Mouse (Mus musculus): ENCODE measurements around the gene Golph3. TPM values are rescaled to one million over a fixed set of nuclear protein-coding genes. Genes with fewer than 3 reads are reported as not detected.

The Golph3 gene
- polyA plus RNA-seq, 1 experiment from 2014 or later = 70.6 TPM

DNA sequence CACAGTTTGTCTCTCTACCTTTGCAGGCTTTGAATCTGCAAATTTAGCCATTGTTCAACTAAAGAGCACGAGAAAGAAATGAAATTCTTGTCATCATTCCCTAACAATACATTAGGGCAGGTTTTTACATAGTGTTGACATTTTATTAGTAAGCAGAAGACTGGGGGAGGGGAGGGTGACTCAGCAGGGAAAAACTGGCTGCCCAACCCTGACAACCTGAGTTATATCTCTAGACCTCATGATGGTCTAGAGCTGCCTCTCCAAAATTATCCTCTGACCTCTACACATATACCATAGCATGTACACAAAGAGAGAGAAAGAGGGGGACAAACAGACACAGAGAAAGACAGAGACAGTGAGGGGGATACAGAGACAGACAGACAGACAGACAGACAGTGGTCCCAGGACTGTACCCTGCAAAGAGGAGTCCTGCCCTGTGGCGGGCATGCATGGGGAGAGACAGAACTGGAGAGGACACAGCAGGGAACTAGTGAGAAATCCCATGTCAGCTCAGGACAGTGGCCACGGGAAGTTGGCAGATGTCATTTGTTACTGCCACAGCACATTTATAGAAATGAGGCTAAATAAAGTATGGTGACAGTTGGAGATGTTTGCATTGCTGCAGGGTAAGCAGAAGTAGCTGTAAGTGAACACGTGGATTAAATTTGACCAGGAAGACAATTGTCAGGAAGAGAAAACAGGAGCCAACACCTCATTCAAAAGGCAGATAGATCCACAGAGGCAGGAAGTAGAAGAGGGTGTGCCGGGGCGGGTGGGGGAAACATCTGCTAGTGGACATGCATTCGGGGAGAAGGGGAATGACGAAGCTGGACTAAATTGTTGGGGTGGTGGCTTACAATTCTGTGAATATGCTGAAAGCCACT lies 14.8 kb upstream of the Golph3 start:
- DNase-seq (ENCODE audit: low spot score) = no peak
- WGBS = 72% methylated on average over 8 of the region's 8 CpGs
- Histone ChIP-seq H3K4me3 (no peak overlapping the region), H3K9me3 (no peaks in the 10 kb centered on the region), H3K27ac (no peak overlapping the region), H3K36me3 (no peaks in the 10 kb centered on the region), H3K27me3 (ENCODE audit: insufficient read depth, poor library complexity, severe bottlenecking) (no peaks in the 10 kb centered on the region), H3K4me1 (replicated peaks) (peaks cover 5% of the 10 kb centered on the region; the same call in 1 of the 2 replicates)

DNA sequence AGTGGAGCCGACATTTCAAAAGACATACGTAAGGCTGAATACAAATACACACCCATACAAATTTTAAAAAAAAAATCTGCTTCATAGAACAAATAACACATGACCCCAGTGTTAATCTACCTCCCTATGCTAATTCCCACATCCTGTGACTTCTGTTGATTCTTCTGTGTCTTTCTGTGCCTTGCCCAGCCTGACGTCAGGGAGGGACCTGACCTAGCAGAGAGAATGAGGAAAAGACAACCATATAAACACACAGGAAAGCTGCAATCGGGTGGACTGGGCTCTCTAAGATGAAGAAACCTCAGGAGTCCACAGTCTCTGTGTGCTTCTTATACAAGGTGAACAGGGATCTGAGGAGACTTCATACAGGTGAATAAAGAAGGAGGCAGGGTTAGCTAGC lies 14.1 kb upstream of the Golph3 start:
- no peak overlapping the region for H3K4me3 ChIP-seq
- no peaks in the 10 kb centered on the region for H3K36me3 ChIP-seq
- H3K9me3 ChIP-seq = no peaks in the 10 kb centered on the region
- H3K27me3 ChIP-seq (ENCODE audit: insufficient read depth, poor library complexity, severe bottlenecking) = no peaks in the 10 kb centered on the region
- no peak for DNase-seq (ENCODE audit: low spot score)
- H3K4me1 ChIP-seq (replicated peaks) = peaks cover 5% of the 10 kb centered on the region; the same call in 1 of the 2 replicates
- WGBS = 81% methylated on average over 4 of the region's 4 CpGs
- H3K27ac ChIP-seq = no peak overlapping the region

DNA sequence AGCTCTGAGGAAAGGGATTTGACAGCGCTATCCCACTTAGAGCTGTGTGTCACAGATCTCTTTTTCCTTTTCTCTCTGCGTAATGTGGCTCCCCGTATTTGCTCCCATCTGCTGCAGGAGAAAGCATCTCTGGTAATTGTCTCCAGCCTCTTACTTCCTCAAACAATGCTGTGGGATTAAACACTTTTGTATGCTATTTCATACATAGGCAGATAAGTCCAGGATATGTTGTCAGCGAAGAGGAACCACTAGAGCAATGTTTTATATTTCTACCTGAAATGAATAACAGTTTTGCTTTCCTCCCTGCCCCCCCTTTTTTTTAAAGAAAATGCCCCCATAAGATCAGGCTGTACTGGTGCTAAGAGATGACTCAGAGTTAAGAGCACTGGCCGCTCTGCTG lies 12.7 kb upstream of the Golph3 start:
- no peak overlapping the region for H3K27ac ChIP-seq
- H3K36me3 ChIP-seq = no peaks in the 10 kb centered on the region
- H3K27me3 ChIP-seq (ENCODE audit: insufficient read depth, poor library complexity, severe bottlenecking) = no peaks in the 10 kb centered on the region
- H3K4me1 ChIP-seq (replicated peaks) = peaks cover 5% of the 10 kb centered on the region; the same call in 1 of the 2 replicates
- WGBS = 88% methylated on average over 5 of the region's 5 CpGs
- no peak overlapping the region for H3K4me3 ChIP-seq
- no peaks in the 10 kb centered on the region for H3K9me3 ChIP-seq
- no peak for DNase-seq (ENCODE audit: low spot score)

DNA sequence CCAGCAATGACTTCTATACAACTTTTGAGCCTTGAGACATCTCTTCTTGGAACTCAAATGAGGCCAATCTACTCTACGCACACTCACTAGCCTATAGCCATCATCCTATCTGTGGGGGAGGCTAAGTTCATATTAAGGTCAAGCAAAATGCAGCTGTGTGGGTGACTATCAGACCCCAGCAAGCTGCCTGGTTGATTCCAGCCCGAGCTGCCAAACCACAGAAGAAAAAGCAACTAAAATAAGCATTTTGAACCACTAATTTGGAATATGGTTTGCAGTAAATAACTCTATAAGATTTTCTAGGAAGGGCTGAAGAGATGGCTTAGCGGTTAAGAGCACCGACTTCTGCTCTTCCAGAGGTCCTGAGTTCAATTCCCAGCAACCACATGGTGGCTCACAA lies 10.6 kb upstream of the Golph3 start:
- no peaks in the 10 kb centered on the region for H3K36me3 ChIP-seq
- no peak overlapping the region for H3K27ac ChIP-seq
- H3K27me3 ChIP-seq (ENCODE audit: insufficient read depth, poor library complexity, severe bottlenecking) = no peaks in the 10 kb centered on the region
- WGBS = 93% methylated on average over 4 of the region's 4 CpGs
- no peaks in the 10 kb centered on the region for H3K9me3 ChIP-seq
- no peak for DNase-seq (ENCODE audit: low spot score)
- no peak overlapping the region for H3K4me3 ChIP-seq
- H3K4me1 ChIP-seq (replicated peaks) = peaks cover 5% of the 10 kb centered on the region; the same call in 1 of the 2 replicates

DNA sequence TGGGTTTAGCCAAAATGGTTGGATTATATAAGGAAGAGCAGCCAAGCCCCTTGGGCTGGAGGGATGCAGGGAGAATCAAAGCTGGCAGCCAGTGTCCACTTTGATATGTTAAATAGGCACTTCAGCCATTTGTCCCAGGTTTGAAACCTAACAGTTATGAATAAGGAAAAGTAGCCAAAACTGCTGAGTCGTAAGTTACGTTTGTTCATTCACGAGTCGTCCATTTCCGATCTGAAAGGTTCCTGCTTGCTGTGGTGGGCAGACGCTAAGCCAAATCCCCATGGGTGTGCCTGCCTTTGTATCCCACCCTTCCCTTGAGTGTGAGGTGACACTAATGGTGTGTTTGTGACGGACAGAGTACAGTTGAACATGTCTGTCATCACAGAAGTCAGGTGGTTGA lies 9.8 kb upstream of the Golph3 start:
- no peak for DNase-seq (ENCODE audit: low spot score)
- H3K4me3 ChIP-seq = no peak overlapping the region
- no peaks in the 10 kb centered on the region for H3K9me3 ChIP-seq
- peaks cover under 1% of the 10 kb centered on the region; the same call in 1 of the 2 replicates for H3K4me1 ChIP-seq (replicated peaks)
- H3K27me3 ChIP-seq (ENCODE audit: insufficient read depth, poor library complexity, severe bottlenecking) = no peaks in the 10 kb centered on the region
- H3K36me3 ChIP-seq = no peaks in the 10 kb centered on the region
- H3K27ac ChIP-seq = no peak overlapping the region
- WGBS = 87% methylated on average over 7 of the region's 7 CpGs

DNA sequence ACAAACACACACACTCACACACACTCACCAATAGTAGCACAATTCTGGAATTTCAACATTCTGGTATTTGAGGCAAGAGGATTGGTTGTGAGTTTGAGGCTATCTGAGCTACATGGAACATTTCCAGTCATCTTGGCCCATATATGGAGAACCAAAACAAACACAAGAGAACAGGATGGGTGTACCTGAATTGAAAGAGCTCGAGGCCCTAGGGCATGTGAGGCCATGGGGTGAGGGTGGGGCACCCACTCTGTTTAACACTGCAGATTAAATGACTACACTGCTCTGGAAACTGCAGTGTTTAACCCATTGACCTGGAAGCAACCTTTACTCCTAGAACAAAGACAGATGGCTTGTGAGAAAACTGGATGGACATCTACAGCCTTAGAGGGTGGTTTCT lies 8.0 kb upstream of the Golph3 start:
- DNase-seq (ENCODE audit: low spot score) = no peak
- Histone ChIP-seq H3K4me3 (no peak overlapping the region), H3K4me1 (replicated peaks) (no peaks in the 10 kb centered on the region), H3K36me3 (no peaks in the 10 kb centered on the region), H3K9me3 (no peaks in the 10 kb centered on the region), H3K27ac (no peak overlapping the region), H3K27me3 (ENCODE audit: insufficient read depth, poor library complexity, severe bottlenecking) (0 out of 2 replicates have a peak, but pooled peaks cover 3% of the 10 kb centered on the region)
- WGBS = 33% methylated on average over 1 of the region's 1 CpGs

DNA sequence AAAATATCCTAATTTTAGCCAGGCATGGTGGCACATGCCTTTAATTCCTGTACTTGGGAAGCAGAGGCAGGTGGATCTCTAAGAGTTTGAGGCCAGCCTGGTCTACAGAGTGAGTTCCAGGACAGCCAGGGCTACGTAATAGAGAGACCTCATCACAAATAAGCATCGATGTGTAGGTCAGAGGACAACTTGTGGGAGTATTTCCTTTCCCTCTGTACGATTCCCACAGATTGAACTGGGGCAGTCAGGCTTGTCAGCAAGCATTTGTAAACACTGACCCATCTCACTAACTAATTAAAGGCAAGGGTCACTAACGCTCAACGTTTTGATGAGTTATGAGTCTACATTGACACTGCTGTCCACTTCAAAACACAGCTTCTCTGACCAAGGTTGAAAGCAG lies 6.7 kb upstream of the Golph3 start:
- Histone ChIP-seq H3K27me3 (ENCODE audit: insufficient read depth, poor library complexity, severe bottlenecking) (peaks cover 15% of the 10 kb centered on the region), H3K27ac (no peak overlapping the region), H3K4me1 (replicated peaks) (no peaks in the 10 kb centered on the region), H3K9me3 (no peaks in the 10 kb centered on the region), H3K36me3 (no peaks in the 10 kb centered on the region), H3K4me3 (no peak overlapping the region)
- WGBS = 80% methylated on average over 5 of the region's 5 CpGs
- no peak for DNase-seq (ENCODE audit: low spot score)

DNA sequence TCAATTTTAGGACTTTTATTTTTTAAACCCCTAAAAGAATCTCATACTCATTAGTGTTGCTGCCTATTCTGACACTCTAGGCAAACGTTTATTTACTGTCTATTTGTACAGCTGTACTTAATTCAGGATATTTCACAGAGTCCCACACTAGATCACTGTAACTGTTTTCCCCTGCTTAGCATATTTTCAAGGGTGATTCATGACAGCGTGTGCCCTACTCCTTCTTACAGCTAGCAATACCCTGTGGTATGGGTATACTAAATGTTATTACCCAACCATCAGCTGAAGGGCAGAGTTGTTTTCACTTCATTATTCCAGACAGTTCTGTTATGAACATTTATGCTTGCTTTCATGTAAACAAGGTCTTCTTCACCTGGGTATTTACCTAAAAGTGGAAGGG lies 5.3 kb upstream of the Golph3 start:
- Histone ChIP-seq H3K4me3 (no peak overlapping the region), H3K9me3 (no peaks in the 10 kb centered on the region), H3K27me3 (ENCODE audit: insufficient read depth, poor library complexity, severe bottlenecking) (peaks cover 23% of the 10 kb centered on the region), H3K27ac (no peak overlapping the region), H3K4me1 (replicated peaks) (no peaks in the 10 kb centered on the region; the same call in 1 of the 2 replicates), H3K36me3 (no peaks in the 10 kb centered on the region)
- DNase-seq (ENCODE audit: low spot score) = no peak
- WGBS = 67% methylated on average over 2 of the region's 2 CpGs

DNA sequence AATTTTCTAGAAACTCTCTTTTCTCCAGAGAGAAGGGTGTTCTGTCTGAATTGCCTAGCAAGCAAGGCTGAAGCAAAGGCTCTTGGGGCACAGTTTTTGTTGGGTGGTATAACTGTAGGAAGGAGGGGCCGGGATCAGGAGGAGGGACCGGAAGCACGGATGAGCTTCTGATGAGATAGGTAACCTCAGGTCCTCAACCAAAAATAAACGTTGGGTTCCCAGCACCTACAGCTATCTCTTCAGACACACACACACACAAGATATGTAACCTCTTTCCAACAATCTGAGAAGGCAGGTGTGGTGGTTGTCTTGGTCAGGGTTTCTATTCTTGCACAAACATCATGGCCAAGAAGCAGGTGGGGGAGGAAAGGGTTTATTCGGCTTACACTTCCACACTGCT lies 4.0 kb upstream of the Golph3 start:
- WGBS = 79% methylated on average over 5 of the region's 5 CpGs
- Histone ChIP-seq H3K36me3 (no peaks in the 10 kb centered on the region), H3K4me3 (no peak overlapping the region), H3K4me1 (replicated peaks) (no peaks in the 10 kb centered on the region; the same call in 1 of the 2 replicates), H3K27ac (no peak overlapping the region), H3K27me3 (ENCODE audit: insufficient read depth, poor library complexity, severe bottlenecking) (peaks cover 23% of the 10 kb centered on the region), H3K9me3 (no peaks in the 10 kb centered on the region)
- DNase-seq (ENCODE audit: low spot score) = no peak

DNA sequence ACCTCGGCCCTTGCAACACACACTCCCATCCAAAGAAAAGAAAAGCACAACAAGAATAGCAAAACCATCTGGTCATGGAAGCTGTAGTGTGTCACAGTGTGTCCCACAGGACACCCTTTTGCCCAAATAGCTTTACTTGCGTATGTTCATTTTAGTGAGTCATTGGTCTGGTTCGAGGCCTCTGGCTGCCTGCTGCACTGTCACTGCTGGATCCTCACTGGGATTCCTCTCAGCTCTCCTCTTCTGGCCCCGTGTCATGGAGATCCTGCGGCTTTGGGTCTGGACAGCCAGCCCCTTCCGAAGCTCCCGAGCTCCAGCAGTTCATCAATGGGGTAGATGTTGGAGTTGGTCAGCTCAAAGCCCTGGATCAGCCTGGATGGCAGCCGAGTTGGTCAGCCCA lies 2.8 kb upstream of the Golph3 start:
- no peak for DNase-seq (ENCODE audit: low spot score)
- 77% methylated on average over 8 of the region's 8 CpGs for WGBS

DNA sequence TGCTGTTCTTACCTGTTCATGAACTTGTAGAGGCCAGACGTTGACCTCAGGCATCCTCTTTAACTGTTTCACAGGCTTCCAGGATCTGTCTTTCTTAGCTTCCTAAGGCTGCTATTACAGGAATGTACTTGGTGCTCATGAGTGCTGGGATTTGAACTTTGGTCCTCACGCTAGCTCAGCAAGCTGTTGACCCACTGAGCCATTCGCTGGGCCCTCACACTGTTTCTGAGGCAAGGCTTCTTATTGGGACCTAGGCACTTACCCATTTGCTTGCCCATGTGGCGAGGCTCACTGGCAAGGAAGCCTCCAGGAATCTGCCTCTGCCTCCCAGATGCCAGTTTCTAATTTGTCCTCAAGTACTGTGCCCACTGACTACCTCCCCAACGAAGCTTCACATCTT lies 1.4 kb upstream of the Golph3 start:
- 49% methylated on average over 5 of the region's 5 CpGs for WGBS

More for the DNA sequence above, 2.8 kb upstream of the Golph3 start:
- Histone ChIP-seq H3K9me3 (no peaks in the 10 kb centered on the region), H3K27ac (no peak overlapping the region), H3K4me1 (replicated peaks) (peaks cover 10% of the 10 kb centered on the region), H3K36me3 (no peaks in the 10 kb centered on the region), H3K4me3 (no peak overlapping the region), H3K27me3 (ENCODE audit: insufficient read depth, poor library complexity, severe bottlenecking) (peaks cover 23% of the 10 kb centered on the region)

DNA sequence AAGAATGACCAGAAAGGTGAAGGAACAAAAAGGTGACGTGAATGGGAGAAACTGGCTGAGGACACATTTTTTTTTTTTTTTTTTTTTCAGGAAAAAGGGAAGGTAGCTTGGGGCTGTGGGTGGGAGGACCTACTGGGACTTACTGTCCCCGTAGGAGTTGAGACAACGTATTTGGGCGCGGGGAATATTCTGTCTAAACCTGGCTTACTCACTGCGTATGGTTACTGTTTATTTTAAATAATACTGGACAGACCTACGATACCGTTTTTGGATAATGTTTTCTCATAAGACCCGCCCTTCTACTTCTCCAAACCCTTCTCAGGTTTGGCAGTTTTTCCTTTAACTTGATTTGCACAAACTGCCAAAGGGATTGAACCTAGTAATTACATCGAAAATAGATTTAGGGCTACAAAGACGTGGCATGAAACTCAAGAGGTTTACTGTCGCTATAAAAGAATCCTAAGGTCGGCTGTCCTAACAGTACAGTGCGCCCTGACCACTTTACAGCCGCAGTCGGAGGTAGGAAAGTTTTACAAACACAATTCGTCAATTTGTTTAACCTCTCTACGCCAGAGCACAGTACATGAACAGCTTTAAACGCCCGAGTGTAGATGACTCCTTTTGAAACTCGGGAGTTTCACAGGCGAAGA lies 684 bp upstream of the Golph3 start:
- Histone ChIP-seq H3K36me3 (peaks cover under 1% of the 10 kb centered on the region), H3K27me3 (ENCODE audit: insufficient read depth, poor library complexity, severe bottlenecking) (peaks cover 23% of the 10 kb centered on the region), H3K9me3 (no peaks in the 10 kb centered on the region), H3K27ac (peak overlapping the region; percentile 98), H3K4me3 (peak overlapping the region; percentile 98), H3K4me1 (replicated peaks) (peaks cover 25% of the 10 kb centered on the region)
- no peak for DNase-seq (ENCODE audit: low spot score)
- 7% methylated on average over 22 of the region's 22 CpGs for WGBS

More for the DNA sequence above, 1.4 kb upstream of the Golph3 start:
- H3K36me3 ChIP-seq = no peaks in the 10 kb centered on the region; the same call in 1 of the 2 replicates
- H3K9me3 ChIP-seq = no peaks in the 10 kb centered on the region
- peak overlapping the region; percentile 98; the same call in 1 of the 2 replicates for H3K4me3 ChIP-seq
- peaks cover 24% of the 10 kb centered on the region for H3K4me1 ChIP-seq (replicated peaks)
- peaks cover 23% of the 10 kb centered on the region for H3K27me3 ChIP-seq (ENCODE audit: insufficient read depth, poor library complexity, severe bottlenecking)
- DNase-seq (ENCODE audit: low spot score) = no peak
- H3K27ac ChIP-seq = no peak overlapping the region
